Comparison of ENCODE assay signal across 25 mouse cellular contexts in the genomic region with DNA sequence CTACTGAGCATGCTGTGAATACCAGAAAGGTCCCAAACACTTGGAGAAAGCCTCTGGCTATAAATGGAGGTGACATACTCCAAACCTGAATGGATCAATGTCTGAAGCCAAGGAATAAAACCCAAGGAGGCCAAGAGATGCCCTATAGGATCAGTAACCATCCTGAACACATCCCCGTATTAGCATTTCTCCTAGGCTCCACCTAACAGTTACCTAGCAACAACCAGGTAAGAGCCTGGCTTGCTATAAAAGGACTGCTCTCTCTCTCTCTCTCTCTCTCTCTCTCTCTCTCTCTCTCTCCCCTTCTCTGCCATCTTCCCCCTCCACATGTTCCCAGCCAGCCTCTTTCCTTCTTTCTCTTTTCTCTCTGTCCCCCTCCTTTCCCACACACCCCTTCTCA.
"Had no signal": no experiment of that assay in that cellular context is flagged by ENCODE, and none has a peak within 500 bp of the region (broad histone marks: within the 10 kb centered on the region; RNA-seq: fewer than 3 reads in every experiment).

No protein-coding gene starts in this region.

- H3K27ac ChIP-seq: gastrocnemius, adult 2 months; heart, embryonic 10.5 days; hindbrain, embryonic 12.5 days; hindbrain, embryonic 14.5 days; intestine, embryonic 15.5 days; layer of hippocampus, adult 2 months; limb, embryonic 13.5 days; limb, embryonic 15.5 days; liver, embryonic 12.5 days had no signal

- H3K36me3 ChIP-seq: heart, embryonic 10.5 days; heart, embryonic 12.5 days; hindbrain, embryonic 12.5 days; intestine, embryonic 15.5 days; limb, embryonic 13.5 days; limb, embryonic 15.5 days; liver, embryonic 12.5 days had no signal

- H3K9me3 ChIP-seq: heart, embryonic 10.5 days; heart, embryonic 12.5 days; hindbrain, embryonic 12.5 days; intestine, embryonic 15.5 days; limb, embryonic 13.5 days; limb, embryonic 15.5 days; liver, embryonic 12.5 days had no signal

- H3K4me1 ChIP-seq: heart, embryonic 10.5 days; heart, embryonic 12.5 days; hindbrain, embryonic 12.5 days; intestine, embryonic 15.5 days; limb, embryonic 13.5 days; limb, embryonic 15.5 days; liver, embryonic 12.5 days had no signal

- H3K4me3 ChIP-seq: gastrocnemius, adult 2 months; heart, embryonic 10.5 days; heart, embryonic 12.5 days; hindbrain, embryonic 12.5 days; intestine, embryonic 15.5 days; layer of hippocampus, adult 2 months; limb, embryonic 13.5 days; limb, embryonic 15.5 days; liver, embryonic 12.5 days had no signal

- H3K27me3 ChIP-seq: heart, embryonic 12.5 days; intestine, embryonic 15.5 days; limb, embryonic 13.5 days; limb, embryonic 15.5 days; liver, embryonic 12.5 days had no signal

- ATAC-seq: inflammation-experienced regulatory T-cells, adult 6 months; intestine, embryonic 15.5 days; intestine, postnatal 0 days; liver, embryonic 12.5 days had no signal

- H3K9ac ChIP-seq: heart, embryonic 12.5 days; hindbrain, embryonic 12.5 days; hindbrain, embryonic 14.5 days; intestine, embryonic 15.5 days; limb, embryonic 13.5 days; limb, embryonic 15.5 days; liver, embryonic 12.5 days had no signal

- H3K4me2 ChIP-seq: heart, embryonic 12.5 days; hindbrain, embryonic 12.5 days; hindbrain, embryonic 14.5 days; intestine, embryonic 15.5 days; limb, embryonic 13.5 days; limb, embryonic 15.5 days; liver, embryonic 12.5 days had no signal

- DNase-seq: gastrocnemius, adult 2 months; gastrocnemius, postnatal 10 days; gastrocnemius, postnatal 25 days; heart, adult 18-20 months; heart, postnatal 10 days; heart, postnatal 4 days; kidney, adult 18-20 months; kidney, adult 8-10 months; kidney, postnatal 10 days; kidney, postnatal 25 days; kidney, postnatal 4 days; layer of hippocampus, adult 9-11 months; layer of hippocampus, postnatal 36 days; left cerebral cortex, postnatal 4 days had no signal
